Mouse (Mus musculus) ES-E14 (cell line): Measurements from ENCODE around the gene Tasp1. TPM values are rescaled to one million over a fixed set of nuclear protein-coding genes. Genes with fewer than 3 reads are reported as not detected.

Experiments used
- DNase-seq: peaks from one replicate; pipeline ENCODE4 v3.0.0-alpha.2; 2013; ENCODE audit warnings: low read depth, low spot score
- H3K27ac ChIP-seq: 2 replicates; pipeline ENCODE4 v1.5.1; 2012; ENCODE audit warnings: low read depth, mild to moderate bottlenecking, low read length, moderate library complexity, mixed read lengths; ENCODE audit not compliant: poor library complexity, insufficient read depth, severe bottlenecking
- H3K36me3 ChIP-seq: 2 replicates; pipeline ENCODE4 v1.6.1; 2012; ENCODE audit warnings: mild to moderate bottlenecking, low read length, moderate library complexity, mixed read lengths; ENCODE audit not compliant: control insufficient read depth, poor library complexity, insufficient read depth, severe bottlenecking
- H3K4me1 ChIP-seq, 2 experiments: fragments of 150-350 bp in 1 of 2; sonication (generic) in 1 of 2; 2 replicates each; pipeline ENCODE4 v1.6.1; 2012; ENCODE audit warnings: low read length in 2 of 2, mild to moderate bottlenecking in 1 of 2, mixed read lengths in 1 of 2; ENCODE audit not compliant: control insufficient read depth in 2 of 2, insufficient read depth in 2 of 2, poor library complexity in 1 of 2
- H3K4me3 ChIP-seq, 2 experiments: fragments of 150-350 bp in 1 of 2; sonication (generic) in 1 of 2; 2 replicates each; pipeline ENCODE4 v1.5.1; 2012; ENCODE audit warnings: low read length in 2 of 2, low read depth in 1 of 2, mild to moderate bottlenecking in 1 of 2, mixed read lengths in 1 of 2; ENCODE audit not compliant: insufficient read depth in 1 of 2, poor library complexity in 1 of 2, severe bottlenecking in 1 of 2
- H3K9ac ChIP-seq: 2 replicates; pipeline ENCODE4 v1.6.1; 2012; ENCODE audit warnings: low read depth, mild to moderate bottlenecking, low read length, mixed read lengths; ENCODE audit not compliant: poor library complexity, insufficient read depth, severe bottlenecking
- H3K9me3 ChIP-seq: fragments of 150-350 bp; sonication (generic); 2 replicates; pipeline ENCODE4 v1.6.1; 2012; ENCODE audit warnings: low read depth, mild to moderate bottlenecking, low read length; ENCODE audit not compliant: control insufficient read depth, insufficient read depth
- CHD2 ChIP-seq: IDR thresholded peaks from 2 replicates; pipeline ENCODE4 v1.6.1; 2014; ENCODE audit warnings: mild to moderate bottlenecking, low read depth, low read length, inconsistent platforms
- HCFC1 ChIP-seq: IDR thresholded peaks from 2 replicates; pipeline ENCODE4 v1.6.1; 2012; ENCODE audit warnings: low read length, inconsistent platforms, borderline replicate concordance; ENCODE audit not compliant: insufficient read depth
- MAFK ChIP-seq: IDR thresholded peaks from 2 replicates; pipeline ENCODE4 v1.6.1; 2014; ENCODE audit warnings: mild to moderate bottlenecking, low read depth, low read length, inconsistent platforms; ENCODE audit not compliant: insufficient read depth
- ZC3H11A ChIP-seq: IDR thresholded peaks from 2 replicates; pipeline ENCODE4 v1.6.1; 2012; ENCODE audit warnings: low read depth, mild to moderate bottlenecking, inconsistent platforms, low read length, borderline replicate concordance
- ZNF384 ChIP-seq: IDR thresholded peaks from 2 replicates; pipeline ENCODE4 v1.6.1; 2012; ENCODE audit warnings: low read depth, low read length, inconsistent platforms
- in situ Hi-C, 2 experiments: fragments of 600-800 bp; cut with MboI; formaldehyde crosslinking; loops; one replicate each; pipeline ENCODE4 v1.15.1; 2025; ENCODE audit warnings: low sequenced_read_pairs in 2 of 2, inconsistent platforms in 1 of 2; ENCODE audit not compliant: unreplicated experiment in 2 of 2
- total RNA-seq: library from RNA; depleted of rRNA; stranded (reverse); fragments of 300-350 nt; gene quantifications from 2 replicates; pipeline ENCODE4 v1.2.3, GENCODE M21; 2012; rRNA removed

The Tasp1 gene
- 11.2 and 12.1 TPM in 2 replicates for total RNA-seq

- peaks cover 0 to 4% of the 10 kb centered on the region in 2 experiments; a peak in 2 of 4 replicates for H3K4me1 ChIP-seq
- peak; percentile 87 for DNase-seq
- H3K9me3 ChIP-seq = no peaks in the 10 kb centered on the region
- in situ Hi-C loops = no loop called here
- peak within 1 kb of the TSS; percentile 86 for H3K9ac ChIP-seq
- no peaks in the 10 kb centered on the region for H3K36me3 ChIP-seq
- H3K4me3 ChIP-seq = peak within 1 kb of the TSS; percentile 74 to 87
- TF ChIP-seq CHD2 = peak; percentile 37; the same call in 1 of the 2 replicates
- no peak for TF ChIP-seq MAFK
- peak; percentile 53; the same call in 1 of the 2 replicates for TF ChIP-seq HCFC1
- H3K27ac ChIP-seq = peak within 1 kb of the TSS; percentile 2; the same call in 1 of the 2 replicates
Observed at GRCm38 (mm10) chr2:140066353-140067314, at the start of gene Tasp1. Gene Tasp1, minus strand, starts transcription at chr2:140066805.

DNA sequence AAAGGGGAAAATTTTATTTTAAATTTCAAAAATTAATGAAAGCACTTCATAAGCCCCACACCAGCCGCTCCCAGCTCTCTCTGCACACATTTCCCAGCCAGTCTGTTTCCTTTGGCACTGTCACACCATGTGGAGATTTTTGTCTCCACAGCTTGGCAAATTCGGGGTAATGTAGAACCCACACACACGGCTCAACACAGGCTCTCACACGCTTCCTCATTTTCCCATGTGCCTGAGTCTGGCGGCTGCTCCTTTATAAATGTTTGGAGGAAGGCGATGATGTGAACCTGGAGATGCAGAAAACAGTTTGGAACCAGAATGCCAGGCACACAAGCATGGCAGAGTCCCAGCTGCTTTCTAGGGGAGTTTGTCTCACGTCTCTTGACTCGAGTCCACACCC is 47.2 kb upstream of the Tasp1 start:
- no peak overlapping the region for H3K9ac ChIP-seq
- no peaks in the 10 kb centered on the region for H3K4me1 ChIP-seq
- H3K36me3 ChIP-seq = no peaks in the 10 kb centered on the region
- no peak for DNase-seq
- H3K9me3 ChIP-seq = no peaks in the 10 kb centered on the region
- in situ Hi-C loops = no loop called here
- no peak overlapping the region for H3K27ac ChIP-seq
- no peak overlapping the region for H3K4me3 ChIP-seq
- TF ChIP-seq CHD2 (no peak), ZC3H11A (no peak), ZNF384 (no peak), MAFK (no peak), HCFC1 (no peak)

DNA sequence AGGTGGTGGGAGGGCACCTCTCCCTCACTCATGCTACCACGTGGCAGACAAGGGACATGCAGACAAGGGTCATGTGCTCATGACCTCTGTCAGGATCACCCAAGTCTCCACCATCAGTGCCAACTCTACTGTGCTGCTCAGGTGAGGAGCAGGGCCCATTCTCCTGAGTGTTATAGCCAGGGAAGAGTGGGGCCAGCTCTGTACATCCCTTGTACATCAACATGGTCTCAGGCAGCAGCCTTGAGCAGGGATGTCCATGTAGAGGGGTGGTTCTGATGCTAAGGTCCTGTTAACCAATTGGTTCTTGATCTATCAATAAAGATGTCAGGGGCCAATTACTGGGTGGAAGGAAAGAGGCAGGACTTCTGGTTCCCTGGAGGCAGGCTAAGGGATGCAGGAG is 42.3 kb upstream of the Tasp1 start:
- no peak for DNase-seq

GRCm38 (mm10) chr2:140107641-140108040 is 41.0 kb upstream of the Tasp1 start:
- no peak overlapping the region for H3K27ac ChIP-seq
- H3K4me1 ChIP-seq = no peaks in the 10 kb centered on the region
- no peaks in the 10 kb centered on the region for H3K36me3 ChIP-seq
- DNase-seq = no peak
- in situ Hi-C loops = no loop called here
- TF ChIP-seq ZNF384 (no peak), MAFK (no peak), HCFC1 (no peak), CHD2 (no peak), ZC3H11A (no peak)
- no peak overlapping the region for H3K9ac ChIP-seq
- H3K9me3 ChIP-seq = no peaks in the 10 kb centered on the region
- H3K4me3 ChIP-seq = no peak overlapping the region

More for the DNA sequence above, 42.3 kb upstream of the Tasp1 start:
- in situ Hi-C loops = no loop called here
- no peaks in the 10 kb centered on the region for H3K9me3 ChIP-seq
- no peaks in the 10 kb centered on the region for H3K4me1 ChIP-seq
- TF ChIP-seq CHD2 (no peak), ZNF384 (no peak), MAFK (no peak), ZC3H11A (no peak), HCFC1 (no peak)
- no peaks in the 10 kb centered on the region for H3K36me3 ChIP-seq
- H3K4me3 ChIP-seq = no peak overlapping the region
- no peak overlapping the region for H3K9ac ChIP-seq
- H3K27ac ChIP-seq = no peak overlapping the region
